Mouse (Mus musculus) embryo, embryonic 10.5 days (tissue): ENCODE data around the gene Nostrin.
A peak's percentile ranks its signal among the peaks of the same experiment; 100 is the strongest.

Source experiments
- DNase-seq: peaks from one replicate; pipeline ENCODE4 v3.0.0-alpha.2; 2015; ENCODE audit warnings: low spot score

The Nostrin gene

DNA sequence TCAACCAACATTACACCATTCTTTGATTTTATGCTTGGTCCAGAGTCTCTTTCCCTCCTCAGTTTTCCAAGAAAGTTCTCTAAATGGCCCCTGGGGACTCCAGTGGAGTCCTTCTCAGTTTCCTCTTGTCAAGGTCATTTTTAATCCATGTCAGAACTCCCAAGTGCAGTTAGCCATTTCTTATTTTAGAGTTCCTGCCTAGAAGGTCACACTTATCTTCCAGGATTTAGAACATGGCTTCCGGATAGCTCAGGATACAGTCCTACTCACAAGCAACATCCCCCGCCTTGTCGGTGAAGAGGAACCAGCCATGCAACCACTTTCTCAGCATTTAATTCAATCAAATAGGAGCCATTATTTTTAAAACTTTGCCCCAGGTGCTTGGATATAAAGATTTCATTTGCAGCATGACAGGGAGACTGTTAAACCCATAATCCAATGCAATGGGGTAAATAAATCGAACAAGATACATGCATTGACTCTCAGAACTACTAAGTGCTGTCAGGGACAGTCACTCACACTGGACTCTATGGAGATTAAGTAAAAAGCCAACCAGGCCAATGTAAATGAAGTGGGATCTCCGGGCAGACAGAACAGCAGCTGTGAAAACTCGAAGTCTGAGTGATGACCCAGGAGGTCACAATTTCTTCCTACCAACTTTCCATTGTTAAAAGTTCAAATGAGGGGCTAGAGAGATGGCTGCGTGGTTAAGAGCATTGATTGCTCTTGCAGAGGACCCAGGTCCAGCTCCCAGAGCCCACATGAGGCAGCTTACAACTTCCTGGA, 6.0 kb upstream of the Nostrin start:
- DNase-seq, result peak; percentile 36

DNA sequence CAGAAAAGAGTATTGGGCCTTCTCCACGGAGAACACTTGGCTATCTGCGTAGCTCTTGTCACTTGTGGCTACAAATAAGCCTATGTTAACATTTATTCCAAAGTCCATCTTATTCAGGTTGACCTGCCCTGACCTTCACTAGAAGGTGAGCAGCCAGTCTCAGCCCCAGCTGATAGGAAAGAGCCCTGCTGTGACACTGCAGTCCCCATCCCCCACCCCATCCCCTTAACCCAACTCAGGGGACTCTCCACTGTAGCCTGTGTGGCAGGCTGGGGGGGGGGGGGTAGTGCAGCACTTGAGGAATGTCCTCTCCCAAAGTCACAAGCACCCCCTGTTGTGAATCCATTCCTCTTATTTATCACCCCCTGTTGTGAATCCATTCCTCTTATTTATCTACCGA, 3.6 kb upstream of the Nostrin start:
- DNase-seq, result no peak

DNA sequence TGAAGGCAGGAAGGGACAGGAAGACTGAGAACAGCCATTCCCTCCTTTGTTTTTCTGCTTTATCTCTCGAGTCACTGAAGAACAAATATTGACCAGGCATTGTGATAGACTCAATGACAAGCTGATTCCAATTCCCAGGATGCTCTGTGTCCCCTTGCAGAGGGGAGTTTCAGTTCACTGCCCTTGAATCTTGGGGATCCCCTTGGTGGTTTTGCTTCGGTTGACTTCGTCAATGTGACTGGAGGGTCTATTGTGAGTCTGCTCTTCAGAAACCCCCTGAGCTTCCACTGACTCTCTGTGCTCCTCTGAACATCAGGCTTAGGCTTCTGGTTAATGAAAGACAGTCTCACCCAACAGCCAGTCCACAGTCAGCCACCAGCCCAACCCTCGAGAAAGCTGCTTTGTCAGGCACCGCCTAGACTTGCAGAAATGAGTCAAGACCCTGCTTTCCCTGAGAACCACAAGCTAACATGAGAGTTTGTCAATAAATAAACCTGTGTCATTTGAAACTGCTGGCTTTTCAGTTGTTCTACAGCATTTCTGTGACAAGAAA, 3.0 kb upstream of the Nostrin start:
- no peak for DNase-seq

DNA sequence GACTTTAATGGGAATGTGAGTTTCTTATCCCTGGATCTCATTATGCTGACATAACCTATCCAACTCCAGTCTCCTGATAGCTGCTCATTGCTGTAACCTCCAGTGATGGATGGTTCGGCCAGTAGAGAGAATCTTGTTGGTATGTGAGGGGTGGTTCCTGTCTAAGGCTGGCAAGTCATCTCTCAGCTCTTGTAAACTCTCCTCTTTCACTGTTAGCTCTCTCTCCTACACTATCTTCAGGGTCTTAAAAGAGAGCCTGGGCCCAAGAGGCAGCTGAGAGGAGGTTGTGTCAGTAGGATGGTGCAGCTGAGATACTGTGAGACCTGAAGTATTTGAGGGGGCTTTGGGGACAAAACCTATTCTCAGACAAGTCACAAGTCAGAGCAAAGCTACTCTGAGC, 1.4 kb upstream of the Nostrin start:
- DNase-seq, result no peak

DNA sequence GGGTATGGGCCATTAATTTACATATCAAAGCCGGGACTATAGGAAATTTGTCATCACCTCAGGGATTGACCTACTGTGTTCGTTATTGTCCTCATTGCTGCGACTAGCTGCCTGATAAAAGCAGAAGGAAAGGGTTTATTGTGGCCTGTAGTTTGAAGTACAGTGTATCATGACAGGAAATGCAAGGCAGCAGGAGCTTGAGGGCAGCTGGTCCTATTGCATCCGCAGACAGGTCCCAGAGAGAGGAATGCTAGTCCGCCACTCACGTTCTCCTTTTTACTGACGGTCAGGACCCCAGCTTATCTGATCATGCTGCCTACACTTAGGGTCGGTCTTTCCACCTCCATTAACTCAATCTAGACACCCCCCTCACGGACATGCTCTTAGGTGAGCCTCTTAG, 663 bp upstream of the Nostrin start:
- DNase-seq, result no peak

DNA sequence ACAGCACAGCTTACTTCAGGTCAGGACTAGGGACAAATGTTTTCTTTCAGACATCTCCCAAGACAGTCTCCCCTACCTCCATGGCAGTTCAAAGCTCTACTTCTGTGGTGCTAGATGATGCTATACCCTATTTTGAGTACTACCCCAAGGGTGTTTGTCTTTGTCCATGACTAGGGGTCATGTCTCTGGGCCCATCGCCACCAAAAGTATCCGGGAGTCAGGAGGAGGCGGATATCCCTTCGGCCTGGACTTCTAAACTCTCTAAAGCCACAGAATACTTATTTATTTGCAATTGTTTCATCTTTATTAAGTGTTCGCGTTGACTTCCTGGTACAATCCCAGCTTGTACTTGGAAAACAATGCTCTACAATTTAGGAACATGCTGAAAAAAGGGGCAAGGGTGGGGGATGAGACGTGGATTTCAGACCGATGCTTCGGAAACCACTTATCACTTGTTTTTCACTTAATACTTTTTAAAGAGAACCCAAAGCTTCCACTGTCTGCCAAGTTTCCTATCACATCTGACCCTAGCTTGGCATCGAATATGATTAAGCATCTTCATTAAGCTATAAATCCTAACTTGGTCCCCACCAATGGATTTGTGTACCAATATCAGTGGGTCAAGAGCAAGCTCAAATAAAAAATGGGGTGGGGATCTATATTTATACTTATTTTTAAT, 1.9 kb downstream of the Nostrin start:
- no peak for DNase-seq

DNA sequence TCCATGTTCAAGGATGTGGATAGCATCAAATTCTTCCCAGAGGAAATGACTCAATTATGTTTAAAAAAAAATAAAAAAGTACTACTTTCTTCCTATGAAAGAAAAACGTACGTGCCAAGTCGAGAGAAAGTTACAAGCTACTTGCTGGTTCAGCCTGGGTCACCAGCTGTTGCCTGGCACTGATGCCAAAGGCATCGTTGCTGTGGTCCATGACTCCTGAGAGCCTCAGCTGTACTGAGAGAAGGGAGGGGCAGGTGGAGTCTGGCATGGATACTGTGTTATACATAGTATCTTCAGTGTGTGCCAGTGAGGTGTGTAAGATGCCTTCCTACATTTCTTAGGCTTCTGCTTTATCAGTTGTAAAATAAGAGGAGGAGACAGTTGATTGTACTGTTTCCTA, 3.2 kb downstream of the Nostrin start:
- DNase-seq, result no peak

DNA sequence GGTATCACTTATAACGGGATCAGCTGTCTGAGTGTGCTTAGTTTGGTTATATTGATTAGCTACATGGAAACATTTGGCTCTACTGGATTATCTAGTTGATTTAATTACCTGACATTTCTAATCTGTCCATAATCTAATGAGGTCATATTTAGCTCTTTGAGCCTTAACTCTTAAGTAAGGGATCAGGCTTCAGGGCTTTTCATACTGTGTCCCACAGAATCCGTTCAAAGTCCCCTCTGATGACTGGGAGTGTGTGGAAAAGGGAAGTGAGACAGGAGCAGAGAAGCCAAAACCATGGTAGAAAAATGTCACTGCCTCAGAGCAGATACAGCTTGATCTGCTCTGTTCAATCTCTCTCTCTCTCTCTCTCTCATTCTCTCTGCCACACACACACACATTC, 4.6 kb downstream of the Nostrin start:
- no peak for DNase-seq

DNA sequence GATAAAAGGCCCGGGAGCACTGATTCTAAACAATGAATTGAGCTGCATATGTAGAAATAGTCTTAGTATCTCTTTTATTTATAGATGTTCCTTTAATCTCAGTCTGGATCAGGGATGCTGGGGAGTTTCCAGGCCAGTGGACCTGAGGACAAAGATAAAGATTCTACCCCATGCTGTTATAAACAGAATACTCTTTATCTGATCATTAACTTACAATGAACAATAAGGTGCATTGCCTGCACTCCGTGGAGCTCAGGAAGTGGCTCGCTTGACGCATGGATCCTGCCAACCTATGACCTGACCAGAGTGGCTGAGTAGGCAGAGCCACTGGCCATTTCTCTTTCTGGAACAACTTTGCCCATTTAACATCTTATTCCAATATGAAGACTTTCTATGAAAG, 5.2 kb downstream of the Nostrin start:
- no peak for DNase-seq

DNA sequence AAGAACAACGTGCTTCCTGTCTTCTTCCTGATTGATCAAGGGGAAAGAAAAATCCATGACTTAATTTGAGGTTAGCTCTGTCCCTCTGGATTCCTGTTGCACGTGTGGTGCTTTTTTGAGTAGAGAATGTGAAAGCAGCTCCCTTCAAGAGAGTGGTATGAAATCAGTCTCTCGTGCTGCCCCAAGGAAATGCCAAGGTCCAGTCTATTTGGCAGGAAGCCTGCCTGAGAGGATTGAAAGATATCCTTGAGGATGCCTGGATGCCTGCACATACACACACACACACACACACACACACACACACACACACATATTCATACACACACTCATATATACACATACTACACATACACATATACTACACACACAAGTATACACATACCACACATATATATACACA, 13.1 kb downstream of the Nostrin start:
- DNase-seq, result no peak

DNA sequence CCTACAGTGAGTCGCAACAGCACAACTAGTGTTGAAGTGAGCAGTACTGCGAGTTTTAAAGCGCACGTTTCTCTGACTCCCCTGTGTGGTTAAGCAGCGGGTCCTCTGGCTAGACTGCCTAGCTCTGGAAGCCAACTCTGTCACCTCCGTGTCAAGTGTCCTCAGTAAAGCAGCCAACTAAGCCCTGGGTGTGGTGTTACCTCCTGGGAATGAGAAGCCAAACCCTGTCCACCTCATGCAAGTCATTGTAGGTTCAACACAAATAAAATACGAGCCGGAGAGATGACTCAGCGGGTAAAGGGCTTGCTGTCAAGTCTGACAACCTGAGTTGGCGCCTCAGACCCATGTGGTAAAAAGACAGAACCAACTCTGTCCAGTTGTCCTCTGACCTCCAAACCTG, 13.6 kb downstream of the Nostrin start:
- DNase-seq, result no peak

DNA sequence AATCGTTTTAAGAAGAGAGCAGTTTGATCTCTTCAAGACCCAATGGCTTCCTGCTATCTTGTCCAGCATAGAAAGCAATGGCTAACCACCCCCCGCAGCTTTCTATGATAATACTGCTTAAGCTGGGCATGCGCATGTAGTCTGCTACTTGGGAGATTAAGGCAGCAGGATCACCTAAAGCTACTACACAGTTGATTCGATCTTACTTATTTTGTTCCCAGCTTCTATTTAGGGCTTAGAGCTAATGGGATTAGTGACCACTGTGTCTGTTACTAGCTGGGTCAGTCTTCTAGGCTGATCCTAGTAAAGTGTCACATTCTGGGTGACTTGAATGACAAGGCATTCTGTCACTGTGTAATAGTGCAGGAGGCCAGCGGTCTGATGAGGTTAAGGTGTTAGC, 15.2 kb downstream of the Nostrin start:
- no peak for DNase-seq

DNA sequence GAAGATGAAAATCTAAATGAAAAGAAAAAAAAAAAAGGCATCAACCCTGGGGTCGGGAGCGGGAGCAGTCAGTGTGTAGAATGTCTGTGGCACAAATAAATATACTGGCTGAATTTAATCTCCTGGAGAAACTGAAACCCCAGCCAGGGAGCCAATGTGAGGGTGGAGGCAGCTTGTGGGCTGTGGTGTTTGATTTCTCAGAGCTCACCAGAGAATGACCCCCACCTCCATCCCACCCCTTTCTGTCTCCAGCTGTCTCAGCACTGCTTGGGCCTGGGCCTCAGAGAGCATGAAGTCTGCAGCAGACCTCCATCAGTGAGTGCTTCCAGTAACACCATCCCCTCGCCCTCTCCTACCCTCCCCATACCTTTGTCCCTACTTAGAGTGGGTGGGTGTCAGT, 20.3 kb downstream of the Nostrin start:
- DNase-seq, result peak; percentile 18

DNA sequence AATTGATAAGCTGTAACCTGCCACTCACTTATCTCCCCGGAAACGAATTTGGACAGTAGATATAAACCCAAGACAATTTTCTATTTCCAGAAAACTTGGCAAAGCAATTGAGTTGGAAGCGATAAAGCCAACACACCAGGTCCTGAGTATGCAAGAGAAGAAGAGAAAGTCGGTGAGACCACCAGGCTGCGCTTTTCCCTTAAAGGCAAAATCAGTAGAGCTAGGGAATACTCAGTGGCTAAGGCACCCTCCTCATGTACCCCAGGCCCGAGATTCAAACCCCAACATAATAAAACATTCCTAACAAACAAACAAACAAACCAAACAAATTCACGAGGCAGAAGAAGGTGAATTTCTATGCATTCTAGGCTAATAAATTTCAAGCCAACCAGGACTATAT, 20.7 kb downstream of the Nostrin start:
- DNase-seq, result no peak

DNA sequence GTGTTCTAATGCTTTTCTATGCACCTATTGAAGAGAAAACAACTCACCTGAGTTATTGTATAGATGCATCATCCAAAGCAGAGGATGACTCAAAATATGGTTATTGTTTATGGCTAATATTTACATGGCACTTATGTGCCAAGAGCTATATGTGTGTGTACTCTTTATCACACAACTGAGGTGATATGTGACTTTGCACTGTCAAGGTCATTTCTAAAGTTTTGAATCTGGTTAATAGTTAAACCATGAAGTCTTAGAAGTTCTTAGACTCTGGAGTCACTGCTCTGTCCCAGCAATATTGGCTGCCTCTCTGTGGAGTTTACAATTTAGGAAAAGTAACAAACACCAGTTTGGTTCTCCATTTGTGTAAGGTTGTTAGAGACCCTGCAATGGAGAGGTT, 23.3 kb downstream of the Nostrin start:
- no peak for DNase-seq

DNA sequence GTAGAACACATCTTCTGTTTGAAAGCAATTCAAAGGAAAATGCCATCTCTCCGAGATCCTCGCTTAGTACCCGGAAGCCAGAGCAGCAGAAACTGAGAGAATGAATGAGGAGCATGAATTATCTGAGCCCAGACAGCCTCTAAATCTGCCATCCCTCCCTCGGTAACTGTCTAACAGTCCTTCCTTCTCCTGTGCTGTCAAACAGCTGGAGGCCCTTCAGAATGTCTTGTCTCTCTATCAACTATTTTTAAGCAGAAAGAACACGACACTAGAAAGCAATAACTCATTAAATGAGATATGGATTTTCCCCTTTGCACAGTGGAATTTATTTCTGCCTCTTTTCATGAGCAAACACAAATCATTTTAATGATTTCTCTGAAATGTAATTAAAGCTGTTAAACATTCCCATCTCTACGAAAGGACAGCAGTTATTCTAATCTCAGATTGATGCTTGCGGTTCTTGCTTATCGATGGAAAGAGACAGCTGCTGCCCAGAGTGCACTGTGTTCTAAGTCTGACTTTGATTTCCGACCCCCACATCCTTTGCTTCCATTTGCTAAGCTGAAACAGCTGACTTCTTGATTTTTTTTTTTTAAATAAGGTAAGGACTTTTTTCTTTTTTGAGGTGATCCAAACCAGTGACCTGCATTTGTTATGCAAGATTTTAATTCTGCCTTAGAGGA, 34.9 kb downstream of the Nostrin start:
- DNase-seq, result peak; percentile 17

DNA sequence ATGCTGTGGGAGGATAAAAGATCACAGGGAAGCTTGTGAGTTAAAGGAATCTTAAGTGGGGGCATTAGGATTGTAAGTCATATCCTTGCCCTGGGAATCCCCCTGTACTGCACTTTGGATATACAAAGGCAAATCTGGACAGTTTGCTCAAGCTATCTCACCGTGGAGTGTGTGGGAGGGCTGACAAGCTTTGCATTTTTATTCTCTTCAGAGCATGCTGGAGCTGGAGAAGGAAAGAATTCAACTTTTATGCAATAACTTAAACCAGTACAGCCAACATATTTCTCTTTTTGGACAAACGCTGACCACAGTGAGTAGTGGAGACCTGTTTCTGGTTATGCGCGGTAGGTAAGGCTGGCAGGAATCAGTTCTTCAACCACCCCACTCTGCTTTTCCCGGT, 39.7 kb downstream of the Nostrin start:
- DNase-seq, result no peak

DNA sequence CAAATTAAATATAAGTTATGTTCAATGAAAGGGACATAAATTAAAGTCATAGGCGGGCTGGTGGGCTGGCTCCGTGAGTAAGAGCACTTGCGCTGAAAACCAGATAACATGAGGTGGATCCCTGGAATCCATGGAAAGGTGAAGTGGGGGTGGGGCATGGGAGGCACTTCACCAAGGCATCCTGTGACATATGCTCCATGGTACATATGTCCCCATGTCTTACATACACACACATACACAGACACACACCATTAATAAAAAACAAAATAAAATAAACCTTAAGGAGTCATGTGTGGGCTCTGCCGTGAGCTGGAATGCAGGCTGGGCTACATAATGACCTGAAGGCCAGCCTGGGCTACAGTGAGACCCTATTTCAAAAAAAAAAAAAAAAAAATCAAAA, 44.1 kb downstream of the Nostrin start:
- DNase-seq, result no peak

DNA sequence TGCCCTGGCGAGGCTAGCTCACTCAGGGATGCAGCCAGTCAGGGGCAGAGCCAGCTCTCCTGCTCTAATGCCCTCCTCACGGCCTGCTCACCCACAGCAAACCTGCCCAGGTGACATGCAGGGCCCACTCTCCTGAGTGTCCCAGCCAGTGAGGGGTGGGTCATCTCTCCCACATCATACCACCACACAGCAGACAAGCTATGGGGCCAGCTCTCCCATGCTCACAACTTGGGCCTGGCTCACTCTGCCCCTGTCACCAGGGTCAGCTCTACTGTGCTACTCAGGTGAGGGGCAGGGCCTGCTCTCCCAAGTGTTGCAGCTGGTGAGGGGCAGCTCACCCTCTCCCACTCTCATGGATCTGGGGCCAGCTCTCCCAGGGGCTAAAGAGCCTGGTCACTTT, 52.4 kb downstream of the Nostrin start:
- no peak for DNase-seq

DNA sequence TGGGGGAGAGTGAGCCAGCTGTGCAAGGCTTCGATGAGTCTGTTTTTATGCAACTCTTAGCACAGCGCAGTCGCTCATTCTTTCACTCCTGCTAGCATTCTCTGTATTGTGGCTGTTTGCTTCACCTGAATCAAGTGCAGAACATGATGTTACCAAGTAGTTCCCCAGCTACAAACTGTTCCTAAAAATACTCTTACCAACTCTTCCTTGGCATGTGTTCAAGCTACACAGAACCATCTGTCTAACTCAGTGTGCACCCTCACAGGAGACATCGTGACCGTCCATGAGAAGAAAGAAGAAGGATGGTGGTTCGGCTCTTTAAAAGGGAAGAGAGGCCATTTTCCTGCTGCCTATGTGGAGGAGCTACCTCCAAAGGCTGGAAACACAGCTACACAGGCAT, 53.1 kb downstream of the Nostrin start:
- DNase-seq, result no peak

DNA sequence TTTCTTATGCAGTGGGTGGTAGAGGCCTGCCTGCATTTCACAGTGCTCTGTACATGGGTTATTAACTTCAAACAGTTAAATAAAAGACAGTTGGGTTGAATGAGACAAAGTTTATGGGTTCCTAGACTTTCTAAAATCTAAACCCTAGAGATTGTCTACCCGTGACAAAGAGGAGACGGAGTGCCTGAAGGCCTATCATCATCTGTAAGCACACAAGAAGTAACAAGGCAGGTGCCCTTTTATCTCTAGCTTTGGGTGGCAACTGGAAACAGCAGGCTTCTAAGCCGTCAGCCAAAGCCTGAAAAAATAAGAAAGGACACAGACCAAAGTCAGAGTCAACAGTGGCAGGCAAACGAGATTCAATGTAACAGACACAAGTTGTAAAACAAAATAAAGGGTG, 53.6 kb downstream of the Nostrin start:
- DNase-seq, result no peak

DNA sequence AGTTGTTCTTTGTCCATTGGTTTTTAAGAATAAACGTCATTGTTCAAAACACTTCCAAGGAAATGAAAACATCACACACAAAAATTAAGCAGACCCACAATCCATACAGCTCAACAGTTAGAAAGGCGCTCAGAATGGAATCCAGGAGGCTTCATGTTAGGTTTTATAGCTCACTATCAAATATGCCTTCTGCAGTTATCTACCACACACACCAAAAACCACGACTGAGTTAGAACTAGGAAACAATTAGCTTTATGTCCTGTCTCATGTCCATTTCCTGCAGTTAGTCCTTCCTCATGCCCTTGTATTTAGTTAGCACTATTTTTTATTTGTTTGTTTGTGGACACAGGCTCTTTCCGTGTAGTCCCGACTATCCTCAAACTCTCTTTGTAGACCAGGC, 55.5 kb downstream of the Nostrin start:
- DNase-seq, result no peak

DNA sequence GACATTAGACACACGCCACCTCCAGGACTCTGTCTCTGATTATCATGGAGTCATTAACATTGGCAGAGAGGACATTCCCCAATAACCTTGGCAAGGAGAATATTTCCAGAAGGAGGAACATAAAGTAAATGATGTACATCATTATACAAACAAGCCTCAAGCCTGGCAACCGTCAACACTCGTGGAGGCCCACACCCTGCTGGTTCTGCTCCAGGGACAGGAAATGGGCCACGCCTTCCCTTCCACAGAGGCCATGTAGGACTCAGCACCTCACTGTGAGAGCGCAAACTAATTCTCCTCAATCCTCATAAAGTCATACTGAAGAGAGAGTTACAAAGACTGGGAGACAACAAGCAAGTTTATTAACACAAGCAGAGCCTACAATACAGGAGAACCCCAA, 58.0 kb downstream of the Nostrin start:
- DNase-seq, result no peak
